Mouse (Mus musculus) liver, embryonic 16.5 days (tissue): Measurements from ENCODE around the gene 3110040M04Rik. TPM values are rescaled to one million over a fixed set of nuclear protein-coding genes. Genes with fewer than 3 reads are reported as not detected.
A peak's percentile ranks its signal among the peaks of the same experiment; 100 is the strongest.
"Not testable (repeated sequence)": the region's sequence is repeated elsewhere in the genome, so short reads cannot be mapped to it uniquely, and the experiment has no call there.

ENCODE experiments used
- ATAC-seq: fragments of 200-750 bp; cut with Nextera tagmentation; 2 replicates; pipeline ENCODE4 v1.8.0; 2017; ENCODE audit warnings: low read depth, mild to moderate bottlenecking, moderate number of reproducible peaks, moderate library complexity
- H3K27ac ChIP-seq: fragments of 300-500 bp; sonication (generic); 2 replicates; pipeline ENCODE4 v1.5.1; 2014; ENCODE audit warnings: mild to moderate bottlenecking, low read length
- H3K27me3 ChIP-seq: fragments of 300-500 bp; sonication (generic); 2 replicates; pipeline ENCODE4 v1.6.1; 2014; ENCODE audit warnings: low read depth, low read length, mixed read lengths; ENCODE audit not compliant: control insufficient read depth, insufficient read depth
- H3K36me3 ChIP-seq: fragments of 300-500 bp; sonication (generic); 2 replicates; pipeline ENCODE4 v1.6.1; 2014; ENCODE audit warnings: mild to moderate bottlenecking; ENCODE audit not compliant: control insufficient read depth, insufficient read depth
- H3K4me1 ChIP-seq: fragments of 300-500 bp; sonication (generic); 2 replicates; pipeline ENCODE4 v1.6.1; 2014; ENCODE audit warnings: low read depth, low read length, mixed read lengths; ENCODE audit not compliant: control insufficient read depth
- H3K4me2 ChIP-seq: fragments of 300-500 bp; sonication (generic); 2 replicates; pipeline ENCODE4 v1.6.1; 2014; ENCODE audit warnings: low read depth, low read length, mixed read lengths
- H3K4me3 ChIP-seq: fragments of 300-500 bp; sonication (generic); 2 replicates; pipeline ENCODE4 v1.5.1; 2014; ENCODE audit warnings: low read depth, mild to moderate bottlenecking, low read length
- H3K9ac ChIP-seq: fragments of 300-500 bp; sonication (generic); 2 replicates; pipeline ENCODE4 v1.6.1; 2014; ENCODE audit warnings: low read depth, low read length
- H3K9me3 ChIP-seq: fragments of 300-500 bp; sonication (generic); replicated peaks from 2 replicates; pipeline ENCODE4 v1.6.1; 2016; ENCODE audit warnings: low read length; ENCODE audit not compliant: control insufficient read depth
- WGBS: fragments of 180-500 bp; shearing (Covaris S2); extraction: QIAGEN DNeasy Blood & Tissue Kit; methylation state at CpG from one replicate; pipeline ENCODE4 v1.1.7; 2014; ENCODE audit not compliant: insufficient replicate concordance; 5-methylcytosine and 5-hydroxymethylcytosine counted together
- polyA plus RNA-seq: library from polyadenylated mRNA; unstranded; fragments of >200 nt; fragmentation: Nextera tagmentation; extraction: Ambion mirVana; gene quantifications from 2 replicates; pipeline ENCODE4 v1.2.1, GENCODE M21; 2015

The 3110040M04Rik gene
- polyA plus RNA-seq, 1 experiment from 2014 or later, result 0.84 TPM

- no peak overlapping the region for H3K4me3 ChIP-seq
- H3K4me2 ChIP-seq, result no peak overlapping the region
- H3K4me1 ChIP-seq, result peaks cover 2% of the 10 kb centered on the region; the same call in 1 of the 2 replicates
- no peak overlapping the region for H3K27ac ChIP-seq
- H3K27me3 ChIP-seq, result no peaks in the 10 kb centered on the region
- no peaks in the 10 kb centered on the region for H3K36me3 ChIP-seq
- no peak for ATAC-seq
- H3K9me3 ChIP-seq, result no peaks in the 10 kb centered on the region
- H3K9ac ChIP-seq, result no peak overlapping the region
- WGBS, result 52% methylated on average over 3 of the region's 3 CpGs
Measured at GRCm38 (mm10) chr1:151168637-151169036, 35.3 kb upstream of the 3110040M04Rik start.

DNA sequence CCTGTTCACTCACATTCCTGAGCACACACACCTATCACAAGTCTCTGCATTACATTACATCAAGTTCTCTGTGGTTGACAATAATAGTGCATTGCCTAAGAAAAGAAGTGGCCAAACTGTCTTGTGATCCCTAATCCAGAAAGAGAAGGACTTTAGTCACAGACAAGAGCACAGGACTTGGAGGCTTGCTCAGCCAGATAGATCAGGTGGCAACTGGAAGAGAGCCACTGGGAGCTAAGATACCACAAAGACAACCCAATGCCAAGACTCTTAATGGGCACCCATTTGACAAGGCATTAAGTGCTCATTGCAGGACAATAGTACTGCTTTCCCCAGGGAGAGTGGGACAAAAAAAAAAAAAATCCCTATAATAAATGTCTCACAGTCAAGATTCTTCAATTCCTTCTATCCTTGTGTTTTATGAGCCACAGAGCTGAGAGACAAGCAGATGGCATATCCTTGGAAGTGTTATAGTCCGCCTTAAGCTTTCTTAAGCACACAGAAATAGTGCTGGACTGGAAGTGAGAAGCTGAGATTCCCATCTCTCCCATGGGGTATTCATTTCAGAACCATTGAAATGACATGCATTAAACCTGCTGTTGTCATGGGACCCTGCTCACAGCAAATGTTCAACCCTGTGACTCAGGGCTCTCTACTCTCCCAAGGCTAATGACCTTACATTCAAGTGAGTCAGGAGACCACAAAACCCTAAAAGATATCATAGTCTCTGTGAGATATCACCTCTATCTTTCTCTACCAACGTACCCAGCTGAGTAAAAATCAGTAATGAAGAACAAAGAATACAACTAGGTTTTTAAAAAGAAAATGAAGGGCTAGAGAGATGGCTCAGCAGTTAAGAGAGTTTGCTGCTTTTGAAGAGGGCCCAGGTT is 32.1 kb upstream of the 3110040M04Rik start:
- H3K9ac ChIP-seq, result no peak overlapping the region
- no peaks in the 10 kb centered on the region for H3K36me3 ChIP-seq
- no peak overlapping the region for H3K4me3 ChIP-seq
- H3K27ac ChIP-seq, result no peak overlapping the region
- no peak overlapping the region for H3K4me2 ChIP-seq
- no peak for ATAC-seq
- peaks cover 4% of the 10 kb centered on the region for H3K4me1 ChIP-seq
- no peaks in the 10 kb centered on the region for H3K9me3 ChIP-seq
- H3K27me3 ChIP-seq, result no peaks in the 10 kb centered on the region
- WGBS, result 43% methylated on average over 2 of the region's 2 CpGs

GRCm38 (mm10) chr1:151177030-151177936 is 26.6 kb upstream of the 3110040M04Rik start:
- H3K4me2 ChIP-seq, result peak overlapping the region; percentile 82
- peak overlapping the region; percentile 53 for H3K4me3 ChIP-seq
- peaks cover 37% of the 10 kb centered on the region for H3K4me1 ChIP-seq
- ATAC-seq, result peak; percentile 87
- peak overlapping the region; percentile 88 for H3K27ac ChIP-seq
- H3K36me3 ChIP-seq, result no peaks in the 10 kb centered on the region
- WGBS, result 5% methylated on average over 10 of the region's 10 CpGs
- no peaks in the 10 kb centered on the region for H3K27me3 ChIP-seq
- H3K9me3 ChIP-seq, result no peaks in the 10 kb centered on the region
- H3K9ac ChIP-seq, result peak overlapping the region; percentile 73

DNA sequence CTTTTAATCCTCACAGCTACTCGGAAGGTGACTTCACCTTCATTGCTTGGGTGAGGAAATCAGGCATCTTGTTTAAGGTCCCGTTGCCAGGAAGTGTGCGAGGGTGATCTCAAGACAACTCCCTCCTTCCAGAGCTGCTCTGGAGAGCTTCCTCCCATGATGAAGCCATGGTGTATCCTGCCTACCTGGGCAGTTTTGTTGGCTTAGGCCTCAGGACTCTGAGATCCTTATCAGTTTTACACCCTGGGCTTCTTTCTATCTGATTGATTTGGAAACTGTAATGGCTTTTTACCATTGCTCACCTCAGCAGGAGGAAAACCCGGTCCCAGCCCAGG is 26.0 kb upstream of the 3110040M04Rik start:
- no peaks in the 10 kb centered on the region for H3K27me3 ChIP-seq
- H3K27ac ChIP-seq, result peak overlapping the region; percentile 88
- H3K9ac ChIP-seq, result peak overlapping the region; percentile 73
- H3K4me3 ChIP-seq, result peak overlapping the region; percentile 53
- H3K4me2 ChIP-seq, result peak overlapping the region; percentile 82
- H3K36me3 ChIP-seq, result no peaks in the 10 kb centered on the region
- peak; percentile 43 for ATAC-seq
- peaks cover 37% of the 10 kb centered on the region for H3K4me1 ChIP-seq
- no peaks in the 10 kb centered on the region for H3K9me3 ChIP-seq
- 18% methylated on average over 4 of the region's 4 CpGs for WGBS

- Histone ChIP-seq H3K27me3 (no peaks in the 10 kb centered on the region), H3K4me2 (no peak overlapping the region), H3K27ac (no peak overlapping the region), H3K9ac (no peak overlapping the region), H3K4me1 (peaks cover 37% of the 10 kb centered on the region), H3K36me3 (no peaks in the 10 kb centered on the region), H3K4me3 (no peak overlapping the region), H3K9me3 (no peaks in the 10 kb centered on the region)
- WGBS, result 70% methylated on average over 2 of the region's 2 CpGs
- ATAC-seq, result no peak
Measured at GRCm38 (mm10) chr1:151178505-151179083, 25.3 kb upstream of the 3110040M04Rik start.

DNA sequence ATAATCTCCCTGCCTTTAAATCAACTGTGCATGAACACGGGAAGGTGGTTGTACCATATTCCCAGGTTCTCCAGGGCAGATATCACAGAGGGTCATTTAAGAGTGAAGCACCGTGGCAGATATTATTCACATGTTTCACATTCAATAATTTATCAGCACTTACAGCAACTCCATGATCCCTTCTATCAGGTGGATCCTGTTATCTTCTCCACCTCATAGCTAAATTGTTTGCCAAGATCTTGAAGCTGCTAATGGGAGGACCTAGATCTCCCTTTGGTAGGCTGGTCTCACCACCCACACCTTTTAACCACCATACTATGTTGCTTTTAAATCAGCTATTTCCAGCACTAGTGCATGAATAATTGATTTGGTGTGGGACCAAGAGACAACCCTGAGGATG is 23.8 kb upstream of the 3110040M04Rik start:
- ATAC-seq, result peak; percentile 19; the same call in 1 of the 2 replicates
- Histone ChIP-seq H3K4me2 (no peak overlapping the region), H3K27ac (peak overlapping the region; percentile 33; the same call in 1 of the 2 replicates), H3K27me3 (no peaks in the 10 kb centered on the region), H3K9me3 (no peaks in the 10 kb centered on the region), H3K4me3 (no peak overlapping the region), H3K36me3 (no peaks in the 10 kb centered on the region), H3K9ac (no peak overlapping the region), H3K4me1 (peaks cover 37% of the 10 kb centered on the region)
- WGBS, result 22% methylated on average over 2 of the region's 2 CpGs

GRCm38 (mm10) chr1:151182266-151182665 is 21.7 kb upstream of the 3110040M04Rik start, which contains the start of gene Gm47985:
Gene Gm47985 (plus strand): TSS chr1:151182537.
- H3K27ac ChIP-seq, H3K9ac ChIP-seq, H3K4me3 ChIP-seq, H3K9me3 ChIP-seq, H3K4me2 ChIP-seq, H3K27me3 ChIP-seq, H3K36me3 ChIP-seq: not testable (repeated sequence)
- no CpG with 5 or more reads among the region's 7 CpGs for WGBS
- peaks cover 28% of the 10 kb centered on the region for H3K4me1 ChIP-seq
- peak; percentile 33; the same call in 1 of the 2 replicates for ATAC-seq

GRCm38 (mm10) chr1:151186186-151186585 is 17.7 kb upstream of the 3110040M04Rik start:
- not testable (repeated sequence) for H3K27me3 ChIP-seq, H3K4me3 ChIP-seq, H3K36me3 ChIP-seq, H3K9me3 ChIP-seq, H3K4me2 ChIP-seq, H3K4me1 ChIP-seq, ATAC-seq, H3K9ac ChIP-seq, H3K27ac ChIP-seq
- 67% methylated on average over 3 of the region's 3 CpGs for WGBS
